Mouse (Mus musculus): ENCODE results near the gene Ttc9c.

Ttc9c gene

GRCm38 (mm10) chr19:8829660-8830059 is 10.5 kb upstream of the Ttc9c start, which contains the start of gene AC129217.1:
Gene AC129217.1 (plus strand): TSS chr19:8829773.
- no peak for DNase-seq

- DNase-seq = no peak
Measured at GRCm38 (mm10) chr19:8822696-8823095, 3.6 kb upstream of the Ttc9c start.

- DNase-seq = no peak
Measured at GRCm38 (mm10) chr19:8821146-8821545, 2.0 kb upstream of the Ttc9c start.

- no peak for DNase-seq
Measured at GRCm38 (mm10) chr19:8820424-8820956, 1.4 kb upstream of the Ttc9c start.

GRCm38 (mm10) chr19:8819596-8820423 is 677 bp upstream of the Ttc9c start, which contains the start of gene Hnrnpul2:
Gene Hnrnpul2 (plus strand): TSS chr19:8820010.
- peak; percentile 98 for DNase-seq

GRCm38 (mm10) chr19:8818301-8818798 is 783 bp downstream of the Ttc9c start:
- no peak for DNase-seq

GRCm38 (mm10) chr19:8817001-8817400 is 2.1 kb downstream of the Ttc9c start:
- no peak for DNase-seq

GRCm38 (mm10) chr19:8815812-8816211 is 3.3 kb downstream of the Ttc9c start:
- DNase-seq = no peak

GRCm38 (mm10) chr19:8806810-8807209 is 12.3 kb downstream of the Ttc9c start:
- no peak for DNase-seq

- DNase-seq = no peak
Measured at GRCm38 (mm10) chr19:8803879-8804660, 15.1 kb downstream of the Ttc9c start.

- no peak for DNase-seq
Measured at GRCm38 (mm10) chr19:8803204-8803780, 15.8 kb downstream of the Ttc9c start.

GRCm38 (mm10) chr19:8802130-8802821 is 16.9 kb downstream of the Ttc9c start, which contains the start of gene Zbtb3:
Gene Zbtb3 (plus strand): TSS chr19:8802555.
- peak; percentile 80 for DNase-seq

- no peak for DNase-seq
Measured at GRCm38 (mm10) chr19:8798947-8799315, 20.2 kb downstream of the Ttc9c start.

- DNase-seq = peak; percentile 83
Measured at GRCm38 (mm10) chr19:8798264-8798946, 20.7 kb downstream of the Ttc9c start, which contains the start of gene Polr2g. Gene Polr2g (minus strand): TSS chr19:8798577.

- no peak for DNase-seq
Measured at GRCm38 (mm10) chr19:8790171-8790570, 29.0 kb downstream of the Ttc9c start.

GRCm38 (mm10) chr19:8789171-8789570 is 30.0 kb downstream of the Ttc9c start:
- no peak for DNase-seq

- DNase-seq = no peak
Measured at GRCm38 (mm10) chr19:8788521-8788920, 30.6 kb downstream of the Ttc9c start.

GRCm38 (mm10) chr19:8786008-8786781 is 32.9 kb downstream of the Ttc9c start, which contains the start of gene Taf6l:
Gene Taf6l (minus strand): TSS chr19:8786417.
- DNase-seq = peak; percentile 81

- DNase-seq = no peak
Measured at GRCm38 (mm10) chr19:8774951-8775421, 44.1 kb downstream of the Ttc9c start.

- peak; percentile 96 for DNase-seq
Measured at GRCm38 (mm10) chr19:8774086-8774835, 44.9 kb downstream of the Ttc9c start, which contains the start of gene Tmem179b. Gene Tmem179b (minus strand): TSS chr19:8774467.

Data from right cerebral cortex, postnatal 4 days (tissue).